Mouse (Mus musculus): ENCODE data around the gene Gm9046.
"Not testable (repeated sequence)": the region's sequence is repeated elsewhere in the genome, so short reads cannot be mapped to it uniquely, and the experiment has no call there.

Gene Gm9046

GRCm38 (mm10) chr10:118343155-118343554 is at the start of gene Gm9046:
Gene Gm9046 (minus strand): TSS chr10:118343255.
- not testable (repeated sequence) for DNase-seq (ENCODE audit: low spot score in 2 of 2)

GRCm38 (mm10) chr10:118370443-118370842 is 27.4 kb upstream of the Gm9046 start:
- peak; percentile 41 to 62 for DNase-seq (ENCODE audit: low spot score in 2 of 2)

DNA sequence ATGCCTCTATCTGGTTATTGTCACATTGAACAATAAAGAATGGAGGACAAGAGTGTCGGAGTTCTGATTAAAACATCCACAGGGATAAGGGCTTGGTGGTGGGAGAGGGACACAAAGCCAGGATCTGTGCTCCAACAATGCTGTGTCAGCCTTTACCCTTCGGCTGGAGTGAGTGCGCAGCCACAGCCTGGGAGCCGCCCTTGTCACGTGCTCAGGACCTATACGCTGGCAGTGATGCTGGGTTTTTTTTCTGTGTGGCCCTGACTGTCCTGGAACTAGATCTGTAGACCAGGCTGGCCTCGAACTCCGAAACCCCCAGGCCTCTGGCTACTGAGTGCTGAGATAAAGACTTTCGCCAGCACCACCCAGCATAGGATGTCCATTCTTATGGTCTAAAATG is 26.5 kb upstream of the Gm9046 start:
- DNase-seq (ENCODE audit: low spot score in 2 of 2), result no peak

DNA sequence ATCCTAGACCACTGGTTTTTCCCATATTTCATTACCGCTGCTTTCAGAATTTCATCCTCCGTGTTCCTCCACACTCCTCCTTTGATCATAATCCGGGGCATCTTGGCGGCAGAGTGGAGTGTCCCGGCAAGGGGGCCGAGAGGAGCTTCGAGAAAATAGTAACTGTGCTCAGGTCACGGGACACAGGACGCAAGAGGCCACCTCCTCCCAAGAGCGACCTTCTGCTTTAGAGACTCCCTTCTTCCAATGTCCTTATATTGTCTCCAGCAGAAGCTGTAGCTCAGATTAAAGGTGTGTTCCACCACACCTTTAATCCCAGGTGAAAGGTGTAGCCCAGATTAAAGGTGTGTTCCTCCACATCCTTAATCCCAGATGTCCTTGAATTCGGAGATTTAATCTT is 10.9 kb upstream of the Gm9046 start, which contains the start of gene Gm9049:
Gene Gm9049 (minus strand): TSS at position 101 of the 400 bp plus-strand sequence.
- DNase-seq (ENCODE audit: low spot score in 2 of 2), result not testable (repeated sequence)

DNA sequence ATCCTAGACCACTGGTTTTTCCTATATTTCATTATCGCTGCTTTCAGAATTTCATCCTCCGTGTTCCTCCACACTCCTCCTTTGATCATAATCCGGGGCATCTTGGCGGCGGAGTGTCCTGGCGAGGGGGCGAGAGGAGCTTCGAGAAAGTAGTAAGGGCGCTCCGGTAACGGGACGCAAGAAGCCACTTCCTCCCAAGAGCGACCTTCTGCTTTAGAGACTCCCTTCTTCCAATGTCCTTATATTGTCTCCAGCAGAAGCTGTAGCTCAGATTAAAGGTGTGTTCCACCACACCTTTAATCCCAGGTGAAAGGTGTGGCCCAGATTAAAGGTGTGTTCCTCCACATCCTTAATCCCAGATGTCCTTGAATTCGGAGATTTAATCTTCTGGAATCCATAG is 5.5 kb upstream of the Gm9046 start, which contains the start of gene Gm9048:
Gene Gm9048 (minus strand): TSS at position 101 of the 400 bp plus-strand sequence.
- DNase-seq (ENCODE audit: low spot score in 2 of 2), result not testable (repeated sequence)

DNA sequence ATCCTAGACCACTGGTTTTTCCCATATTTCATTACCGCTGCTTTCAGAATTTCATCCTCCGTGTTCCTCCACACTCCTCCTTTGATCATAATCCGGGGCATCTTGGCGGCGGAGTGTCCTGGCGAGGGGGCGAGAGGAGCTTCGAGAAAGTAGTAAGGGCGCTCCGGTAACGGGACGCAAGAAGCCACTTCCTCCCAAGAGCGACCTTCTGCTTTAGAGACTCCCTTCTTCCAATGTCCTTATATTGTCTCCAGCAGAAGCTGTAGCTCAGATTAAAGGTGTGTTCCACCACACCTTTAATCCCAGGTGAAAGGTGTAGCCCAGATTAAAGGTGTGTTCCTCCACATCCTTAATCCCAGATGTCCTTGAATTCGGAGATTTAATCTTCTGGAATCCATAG is 5.3 kb downstream of the Gm9046 start, which contains the start of gene Gm9045:
Gene Gm9045 (minus strand): TSS at position 101 of the 400 bp plus-strand sequence.
- not testable (repeated sequence) for DNase-seq (ENCODE audit: low spot score in 2 of 2)

GRCm38 (mm10) chr10:118332308-118332707 is 10.7 kb downstream of the Gm9046 start, which contains the start of gene Gm9044:
Gene Gm9044 (minus strand): TSS chr10:118332408.
- not testable (repeated sequence) for DNase-seq (ENCODE audit: low spot score in 2 of 2)

DNA sequence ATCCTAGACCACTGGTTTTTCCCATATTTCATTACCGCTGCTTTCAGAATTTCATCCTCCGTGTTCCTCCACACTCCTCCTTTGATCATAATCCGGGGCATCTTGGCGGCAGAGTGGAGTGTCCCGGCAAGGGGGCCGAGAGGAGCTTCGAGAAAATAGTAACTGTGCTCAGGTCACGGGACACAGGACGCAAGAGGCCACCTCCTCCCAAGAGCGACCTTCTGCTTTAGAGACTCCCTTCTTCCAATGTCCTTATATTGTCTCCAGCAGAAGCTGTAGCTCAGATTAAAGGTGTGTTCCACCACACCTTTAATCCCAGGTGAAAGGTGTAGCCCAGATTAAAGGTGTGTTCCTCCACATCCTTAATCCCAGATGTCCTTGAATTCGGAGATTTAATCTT is 16.2 kb downstream of the Gm9046 start, which contains the start of gene Gm9040:
Gene Gm9040 (minus strand): TSS at position 101 of the 400 bp plus-strand sequence.
- DNase-seq (ENCODE audit: low spot score in 2 of 2), result not testable (repeated sequence)

GRCm38 (mm10) chr10:118319024-118319423 is 24.0 kb downstream of the Gm9046 start:
- DNase-seq (ENCODE audit: low spot score in 2 of 2), result no peak

DNA sequence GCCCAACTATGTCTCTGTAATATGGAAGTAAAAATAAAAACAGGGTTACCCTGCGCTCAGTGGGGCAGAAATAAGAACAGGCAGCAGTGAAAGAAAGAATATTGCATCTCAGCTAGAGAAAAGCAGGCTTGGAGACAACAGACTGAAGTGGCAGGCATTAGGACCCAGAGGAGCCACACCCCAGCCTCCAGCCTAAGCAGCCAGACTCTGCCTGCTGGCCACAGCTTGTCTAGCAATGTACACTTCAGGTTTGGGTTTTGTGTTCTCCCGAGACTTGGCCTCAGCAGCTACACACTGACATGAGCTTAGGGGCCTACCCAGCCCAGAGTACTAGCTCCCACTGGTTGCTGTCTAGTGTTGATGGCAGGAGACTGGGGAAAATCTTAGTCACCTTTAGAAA is 40.9 kb downstream of the Gm9046 start:
- not testable (repeated sequence) for DNase-seq (ENCODE audit: low spot score in 2 of 2)

DNA sequence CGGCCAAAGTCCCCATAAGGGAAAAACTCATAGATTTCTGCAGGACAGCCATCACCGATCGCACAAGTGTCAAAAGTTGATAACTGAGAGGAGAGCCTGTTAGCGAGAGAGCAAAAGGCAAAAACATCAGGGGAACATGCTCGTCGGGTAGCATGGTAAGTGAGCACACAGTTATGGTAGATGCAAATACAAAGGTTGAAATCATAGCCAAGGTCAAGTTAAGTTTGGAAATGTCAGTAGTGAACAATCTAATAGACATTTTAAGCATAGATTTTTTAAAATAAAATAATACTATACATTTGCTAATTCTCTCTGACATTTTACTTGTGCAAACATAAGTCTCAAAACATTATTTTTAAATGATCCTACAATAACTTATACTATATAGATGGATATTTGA is 48.1 kb downstream of the Gm9046 start, which contains the start of gene Iltifb:
Gene Iltifb (minus strand): TSS at position 101 of the 400 bp plus-strand sequence.
- no peak for DNase-seq (ENCODE audit: low spot score in 2 of 2)
